Mouse (Mus musculus) ZHBTc4 (cell line): Measurements from ENCODE around the gene Slc29a1.

Experiments
- DNase-seq: peaks from one replicate; pipeline ENCODE4 v3.0.0-alpha.2; 2011; ENCODE audit warnings: low read depth, low spot score

Slc29a1 gene

DNA sequence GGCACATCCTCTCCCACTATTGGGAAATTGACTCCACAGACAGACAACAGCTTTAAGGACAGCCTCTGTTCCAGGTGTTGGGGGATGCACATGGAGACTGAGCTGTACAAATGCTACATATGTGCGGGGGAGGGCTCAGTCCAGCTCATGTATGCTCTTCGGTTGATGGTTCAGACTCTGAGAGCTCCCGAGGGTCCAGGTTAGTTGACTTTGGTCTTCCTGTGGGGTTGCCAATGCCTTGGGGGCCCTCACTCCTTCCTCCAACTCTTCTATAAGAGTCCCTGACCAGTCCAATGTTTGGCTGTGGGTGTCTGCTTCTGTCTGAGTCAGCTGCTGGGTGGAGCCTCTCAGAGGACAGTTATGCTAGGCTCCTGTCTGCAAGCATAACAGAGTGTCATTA, 46.3 kb downstream of the Slc29a1 start:
- DNase-seq = no peak

DNA sequence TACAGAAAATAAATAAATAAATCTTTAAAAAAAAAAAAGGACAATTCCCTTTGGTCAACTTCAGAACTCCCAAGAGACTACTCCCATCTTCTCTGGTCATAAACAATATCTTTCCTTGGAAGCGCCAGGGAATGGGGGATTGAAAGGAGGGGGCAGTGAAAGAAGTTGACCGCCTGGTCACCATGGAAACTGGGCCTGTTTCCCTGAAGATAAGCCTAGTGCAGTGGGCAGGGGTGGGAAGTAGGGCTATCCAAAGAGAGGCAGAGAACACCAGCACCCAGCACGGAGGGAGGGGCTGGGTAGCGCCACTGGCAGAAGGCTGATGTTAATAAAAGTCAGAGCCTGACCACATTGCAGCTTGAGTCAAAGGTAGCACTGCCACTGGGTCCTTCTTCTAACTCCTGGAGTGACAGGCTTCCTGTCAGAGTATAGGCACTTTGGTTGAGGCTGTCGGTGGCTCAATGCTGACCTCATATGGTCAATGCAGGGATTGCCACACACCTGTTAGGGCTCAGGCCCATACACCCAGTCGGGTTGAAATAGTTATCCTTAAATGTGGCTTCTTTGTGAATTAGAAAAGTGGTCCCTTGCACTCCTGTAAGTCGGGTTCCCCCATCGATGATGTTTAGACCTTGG, 47.5 kb downstream of the Slc29a1 start:
- DNase-seq = peak; percentile 89

- no peak for DNase-seq
Measured at GRCm38 (mm10) chr17:45551249-45551796, 48.1 kb downstream of the Slc29a1 start.

DNA sequence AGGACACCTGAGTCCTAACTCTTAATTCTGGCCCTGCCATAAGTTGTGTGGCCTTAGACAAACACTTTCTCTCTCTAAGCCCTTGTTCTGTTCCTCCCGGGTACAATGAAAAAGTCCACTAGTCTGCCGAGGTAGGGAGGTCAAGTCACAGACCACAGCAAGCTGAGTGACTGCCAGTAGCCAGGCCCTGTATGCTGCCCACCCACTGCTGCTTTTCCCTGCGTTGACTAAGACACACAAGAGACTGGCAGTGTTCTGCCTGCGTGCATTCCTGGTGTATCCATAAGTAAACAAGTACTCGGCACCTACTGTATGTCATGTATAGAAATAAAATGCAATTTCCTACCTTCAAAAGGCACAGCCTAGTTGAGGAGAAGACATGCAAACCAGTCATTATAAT, 49.2 kb downstream of the Slc29a1 start:
- DNase-seq = no peak

- DNase-seq = peak; percentile 45
Measured at GRCm38 (mm10) chr17:45549617-45550181, 49.7 kb downstream of the Slc29a1 start, which contains the start of gene Tmem151b. TSS of gene Tmem151b (minus strand) at chr17:45549677.

- DNase-seq = peak; percentile 88
Measured at GRCm38 (mm10) chr17:45548541-45549512, 50.6 kb downstream of the Slc29a1 start.

GRCm38 (mm10) chr17:45547461-45548190, 51.8 kb downstream of the Slc29a1 start:
- DNase-seq = no peak

DNA sequence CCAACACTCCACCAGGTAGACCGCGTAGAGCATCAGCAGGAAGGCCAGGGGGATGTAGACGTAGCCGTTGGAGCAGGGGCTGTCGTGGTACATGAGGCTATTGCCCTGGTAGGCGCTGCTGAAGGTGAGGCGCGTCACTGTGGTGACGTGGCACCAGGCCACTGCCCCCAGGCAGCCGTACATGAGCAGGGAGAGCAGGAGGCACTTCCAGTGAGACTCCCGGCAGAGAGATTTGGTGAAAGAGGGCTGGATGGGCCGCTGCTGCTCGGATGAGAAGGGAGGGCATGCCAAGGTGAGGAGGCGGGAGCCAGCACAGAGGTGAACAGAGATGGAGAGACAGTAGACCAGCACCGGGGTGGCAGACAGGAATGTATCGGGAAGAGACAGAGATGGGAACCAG, 52.5 kb downstream of the Slc29a1 start:
- peak; percentile 23 for DNase-seq

DNA sequence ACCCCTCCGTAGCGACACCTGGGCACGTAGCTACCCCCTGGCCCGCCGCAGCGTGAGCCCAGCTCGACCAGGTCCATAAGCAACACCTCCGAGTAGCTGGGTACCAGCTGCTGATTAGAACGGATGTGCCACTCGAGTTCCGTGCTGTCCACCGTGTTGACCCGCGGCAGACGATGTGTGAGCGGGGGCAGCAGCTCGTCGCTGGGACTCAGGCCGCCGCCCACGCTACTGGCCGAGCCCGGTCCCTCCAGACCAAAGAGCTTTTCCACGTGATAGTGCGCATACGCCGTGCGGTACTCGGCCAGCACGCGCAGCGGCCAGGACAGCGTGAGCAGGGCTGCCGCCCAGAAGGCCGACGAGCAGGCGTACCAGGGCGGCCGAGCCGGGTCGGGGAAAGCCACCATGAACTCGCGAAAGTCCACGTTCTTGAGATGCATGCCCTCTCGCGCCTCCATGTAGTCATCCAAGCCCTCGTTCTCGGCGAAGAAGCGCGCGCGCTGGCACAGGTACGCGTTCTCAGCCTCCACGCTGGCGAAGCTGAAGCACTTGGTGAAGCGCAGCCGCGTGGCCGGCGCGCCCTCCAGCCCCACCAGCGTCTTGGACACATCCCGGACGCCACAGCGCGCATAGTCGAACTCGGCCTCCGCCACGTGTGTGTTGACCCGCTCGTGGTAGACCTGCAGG, 54.0 kb downstream of the Slc29a1 start:
- DNase-seq = peak; percentile 67

GRCm38 (mm10) chr17:45544873-45545277, 54.5 kb downstream of the Slc29a1 start:
- DNase-seq = peak; percentile 43

DNA sequence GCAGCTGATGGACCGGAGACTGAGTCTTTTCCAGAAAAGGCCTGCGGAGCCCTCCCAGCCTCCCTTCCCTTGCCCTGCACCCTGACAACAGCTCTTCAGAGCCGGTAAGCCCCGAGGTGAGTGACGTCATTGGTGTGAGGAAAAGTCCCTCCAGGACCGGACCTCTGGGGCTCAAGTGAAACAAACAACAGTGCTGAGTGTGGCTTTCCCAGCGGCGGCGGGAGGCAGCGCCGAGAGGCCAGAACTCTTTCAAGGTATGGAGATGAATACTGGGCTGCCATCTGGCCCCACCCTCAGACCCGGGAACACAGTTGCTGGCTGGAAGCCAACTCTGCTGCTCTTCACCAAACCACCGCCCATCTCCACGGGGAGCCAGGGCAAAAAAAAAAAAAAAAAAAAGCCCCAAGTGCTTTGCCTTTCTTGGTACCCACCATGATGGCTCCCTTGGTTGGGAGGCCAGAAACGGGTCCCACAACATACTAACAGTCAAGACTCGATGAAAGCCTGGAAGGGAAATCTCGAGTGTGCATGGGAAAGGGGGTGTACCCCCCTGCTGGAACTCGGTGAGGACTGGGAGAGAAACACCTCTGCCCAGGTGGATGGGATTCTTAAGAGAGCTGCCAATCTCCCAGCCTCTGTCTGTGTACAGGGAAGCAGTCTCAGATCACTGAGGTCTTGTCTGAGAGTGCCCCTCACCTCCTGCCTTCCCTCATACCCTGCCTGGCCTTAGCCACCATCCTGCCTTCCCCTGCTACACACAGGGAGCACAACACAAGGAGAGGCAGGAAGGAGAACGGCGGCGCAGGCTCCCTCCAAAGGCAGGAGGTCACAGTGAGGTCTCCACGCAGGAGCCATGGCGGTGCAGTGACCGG, 55.2 kb downstream of the Slc29a1 start:
- peak; percentile 96 for DNase-seq

DNA sequence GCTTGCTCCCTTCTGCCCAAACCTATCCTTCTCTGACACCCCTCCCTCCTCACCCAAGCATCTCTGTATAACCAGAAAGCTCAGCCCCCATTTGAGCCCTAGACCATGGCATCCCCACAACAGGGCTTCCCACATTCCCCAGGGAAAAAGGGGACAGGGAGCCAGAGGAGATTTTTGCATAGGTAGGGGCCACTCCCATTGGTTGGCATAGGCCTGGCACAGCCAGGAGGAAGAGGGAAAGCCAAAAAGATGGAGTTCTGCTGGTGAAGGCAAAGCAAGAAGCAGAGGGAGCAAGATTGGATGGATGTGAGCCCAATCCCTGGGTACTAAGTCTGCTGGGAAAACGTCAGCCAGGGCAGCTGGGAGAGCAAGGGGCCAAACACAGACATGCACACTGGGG, 56.3 kb downstream of the Slc29a1 start:
- DNase-seq = no peak

GRCm38 (mm10) chr17:45542705-45543104, 56.7 kb downstream of the Slc29a1 start:
- DNase-seq = no peak

DNA sequence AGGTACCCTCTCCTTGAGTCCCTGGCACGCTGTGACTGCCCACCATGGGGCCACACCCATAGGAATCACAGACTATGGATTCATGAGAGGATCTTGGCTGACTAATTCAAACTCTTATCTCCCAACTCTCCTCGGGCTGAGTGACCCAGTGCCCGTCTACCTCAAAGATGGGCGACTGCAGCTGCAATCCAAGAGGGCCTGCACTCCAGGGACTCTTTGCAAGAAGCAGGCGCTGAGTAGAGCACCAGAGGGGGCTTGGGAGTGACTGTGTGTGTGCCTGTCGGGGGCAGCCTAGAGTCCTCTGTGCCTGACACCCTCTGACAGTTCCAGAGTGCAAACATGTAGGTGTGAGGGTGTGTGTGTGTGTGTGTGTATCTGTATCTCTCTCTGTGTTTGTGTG, 57.3 kb downstream of the Slc29a1 start:
- DNase-seq = no peak

DNA sequence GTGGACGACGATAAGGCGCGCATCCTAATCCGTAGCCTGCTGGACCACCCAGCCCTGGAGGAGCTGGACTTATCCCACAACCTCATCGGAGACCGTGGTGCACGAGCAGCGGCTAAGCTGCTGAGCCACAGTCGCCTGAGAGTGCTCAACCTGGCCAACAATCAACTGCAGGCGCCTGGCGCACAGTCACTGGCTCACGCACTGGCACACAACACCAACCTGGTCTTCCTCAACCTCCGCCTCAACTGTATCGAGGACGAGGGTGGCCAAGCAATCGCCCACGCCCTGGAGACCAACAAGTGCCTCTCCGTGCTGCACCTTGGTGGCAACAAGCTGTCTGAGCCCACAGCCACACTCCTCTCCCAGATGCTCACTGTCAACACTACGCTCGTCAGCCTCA, 59.7 kb downstream of the Slc29a1 start:
- DNase-seq = peak; percentile 22

DNA sequence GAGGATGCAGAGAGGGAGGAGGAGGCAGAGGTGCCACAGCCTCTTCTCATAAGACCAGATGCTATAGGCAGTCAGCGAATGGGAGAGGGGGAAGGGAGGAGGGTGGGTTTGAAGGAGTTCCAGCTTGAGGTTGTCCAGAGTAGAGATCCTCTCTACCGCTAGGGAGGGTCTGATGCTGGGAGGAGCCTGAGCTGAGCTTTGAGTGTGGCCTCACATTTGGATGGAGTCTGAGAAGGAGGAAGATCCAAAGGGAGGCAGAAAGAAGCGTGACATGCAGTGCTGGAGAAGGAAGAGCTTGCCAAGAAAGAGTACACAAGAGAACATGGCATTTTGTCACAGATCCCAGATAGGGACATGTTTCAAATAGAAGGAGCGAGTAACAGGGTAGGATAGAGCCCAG, 61.0 kb downstream of the Slc29a1 start:
- DNase-seq = peak; percentile 22

GRCm38 (mm10) chr17:45536264-45536663, 63.1 kb downstream of the Slc29a1 start:
- peak; percentile 41 for DNase-seq
